Mouse (Mus musculus) small intestine, adult 2 months (tissue): ENCODE data around the gene Cdcp1.

ENCODE experiments used
- CTCF ChIP-seq: fragments of 200-500 bp; IDR thresholded peaks from 2 replicates; pipeline ENCODE4 v1.5.1; 2012; ENCODE audit warnings: low read depth, mild to moderate bottlenecking, control low read depth, inconsistent platforms, low read length, moderate library complexity, mixed read lengths; ENCODE audit not compliant: insufficient replicate concordance, insufficient read length; ENCODE audit errors: extremely low read depth
- POLR2A ChIP-seq: fragments of 200-500 bp; IDR thresholded peaks from 2 replicates; pipeline ENCODE4 v1.6.1; 2012; ENCODE audit warnings: low read depth, mild to moderate bottlenecking, control low read depth, inconsistent platforms, low read length, moderate library complexity

DNA sequence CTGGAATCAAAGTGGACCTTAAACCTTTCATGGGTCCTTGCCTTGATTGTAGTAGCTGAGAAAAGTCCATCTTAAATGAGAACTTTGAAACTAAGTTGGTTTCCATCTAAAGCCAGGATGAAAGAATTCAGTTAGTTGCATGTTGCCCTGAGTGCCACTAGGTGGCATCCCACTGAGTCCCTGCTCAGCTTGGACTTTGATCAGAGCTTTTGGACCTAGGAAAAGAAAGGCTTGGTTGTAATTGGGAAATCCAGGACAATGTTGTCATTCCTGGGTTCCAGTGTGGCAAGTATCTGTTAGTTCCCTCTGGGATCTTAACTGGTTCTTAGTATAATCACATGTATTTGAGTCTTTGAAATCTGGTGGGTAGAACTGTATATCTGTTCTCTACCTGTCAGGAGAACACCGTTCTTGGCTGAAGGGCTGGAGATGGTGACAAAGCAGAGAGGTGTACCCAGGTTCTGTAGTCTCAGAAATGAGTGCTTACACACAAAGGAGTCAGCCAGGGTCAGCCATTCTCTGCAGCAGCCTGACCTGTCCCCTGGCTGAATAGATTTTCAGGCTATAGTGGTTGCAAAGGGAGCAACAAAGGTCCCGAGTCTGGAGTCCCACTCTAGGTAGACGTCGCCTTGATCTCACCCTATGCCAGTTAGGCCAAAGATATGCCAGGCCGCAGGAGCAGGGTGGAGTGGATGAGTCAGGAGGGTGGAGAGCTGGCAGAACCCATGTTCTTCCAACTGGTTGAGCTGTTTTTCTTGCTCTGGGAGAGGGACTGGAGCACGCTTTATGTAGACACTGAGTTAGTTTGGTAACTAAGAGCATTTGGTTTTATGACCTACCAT lies 92.0 kb downstream of the Cdcp1 start:
- TF ChIP-seq POLR2A (no peak), CTCF (peak; percentile 65; the same call in 1 of the 2 replicates)
